Mouse (Mus musculus) heart, embryonic 11.5 days (tissue): Measurements from ENCODE around the gene Las1l. TPM values are rescaled to one million over a fixed set of nuclear protein-coding genes. Genes with fewer than 3 reads are reported as not detected.

Experiments used
- polyA plus RNA-seq: library from polyadenylated mRNA; unstranded; fragments of >200 nt; fragmentation: Nextera tagmentation; extraction: Ambion mirVana; gene quantifications from 2 replicates; pipeline ENCODE4 v1.2.1, GENCODE M21; 2014

Las1l gene
- polyA plus RNA-seq, 1 experiment from 2014 or later: 34.2 TPM

Other genes starting within 250 kb of the Las1l start
- 2.1 and 3.5 TPM in 2 replicates for gene Zc3h12b, start 245.3 kb downstream of the Las1l start, polyA plus RNA-seq
- 162 and 213 TPM in 2 replicates for gene Msn, start 139.1 kb upstream of the Las1l start, polyA plus RNA-seq